Mouse (Mus musculus) olfactory bulb, adult 2 months (tissue): ENCODE results near the gene Pdpn. TPM values are rescaled to one million over a fixed set of nuclear protein-coding genes. Genes with fewer than 3 reads are reported as not detected.

Experiments used
- H3K27ac ChIP-seq: fragments of 200-500 bp; 2 replicates; pipeline ENCODE4 v1.5.1; 2012; ENCODE audit warnings: low read depth, low read length; ENCODE audit not compliant: insufficient read depth
- H3K4me1 ChIP-seq: fragments of 200-500 bp; 2 replicates; pipeline ENCODE4 v1.6.1; 2012; ENCODE audit warnings: low read length; ENCODE audit not compliant: control insufficient read depth, insufficient read depth
- H3K4me3 ChIP-seq: fragments of 200-500 bp; 2 replicates; pipeline ENCODE4 v1.5.1; 2012; ENCODE audit warnings: mild to moderate bottlenecking, low read depth, low read length, moderate library complexity; ENCODE audit not compliant: insufficient read depth
- CTCF ChIP-seq: fragments of 200-500 bp; IDR thresholded peaks from 2 replicates; pipeline ENCODE4 v1.5.1; 2012; ENCODE audit warnings: low read depth, mild to moderate bottlenecking, low read length, moderate library complexity; ENCODE audit not compliant: insufficient read depth
- POLR2A ChIP-seq: fragments of 200-500 bp; IDR thresholded peaks from 2 replicates; pipeline ENCODE4 v1.6.1; 2012; ENCODE audit warnings: mild to moderate bottlenecking, low read depth, low read length, moderate library complexity; ENCODE audit not compliant: insufficient read depth
- WGBS: fragments of 180-500 bp; shearing (Covaris S2); methylation state at CpG from one replicate; pipeline ENCODE4 v1.1.7; 2018; 5-methylcytosine and 5-hydroxymethylcytosine counted together
- polyA plus RNA-seq: library from polyadenylated mRNA; stranded (reverse); fragments of >200 nt; gene quantifications from 2 replicates; pipeline ENCODE4 v1.2.4, GENCODE M21; 2012; ENCODE audit warnings: low replicate concordance; ENCODE audit not compliant: missing spikeins, insufficient read depth, insufficient read length

The Pdpn gene
- polyA plus RNA-seq, 1 experiment, result not detected

DNA sequence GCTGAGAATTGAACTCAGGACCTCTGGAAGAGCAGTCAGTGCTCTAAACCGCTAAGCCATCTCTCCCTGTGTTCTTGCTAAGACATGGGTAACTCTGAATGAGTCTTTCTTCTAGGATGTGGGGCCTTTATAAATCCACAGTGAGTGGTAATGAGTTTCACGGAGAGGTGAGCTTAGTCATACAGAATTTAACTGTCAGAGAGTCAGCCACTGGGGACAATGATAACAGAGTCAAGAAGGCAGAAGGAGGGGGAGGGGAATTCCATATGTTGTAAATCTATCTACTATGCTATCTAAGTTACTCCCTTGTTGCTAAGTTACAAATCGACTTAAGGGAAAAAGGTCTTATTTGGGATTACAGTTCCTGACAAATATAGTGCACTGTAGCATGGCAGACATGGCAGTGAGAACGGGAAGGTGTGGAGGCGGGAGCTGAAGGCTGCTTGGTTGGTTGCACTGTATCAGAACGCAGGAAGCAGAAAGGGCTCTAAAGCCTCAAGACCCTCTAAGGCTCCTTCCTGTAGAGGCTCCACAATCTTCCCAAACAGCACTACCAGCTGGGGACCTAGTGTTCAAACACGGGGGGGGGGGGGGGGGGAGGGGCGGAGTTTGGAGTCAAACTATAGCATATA lies 39.5 kb downstream of the Pdpn start:
- TF ChIP-seq CTCF (no peak), POLR2A (no peak)
- Histone ChIP-seq H3K4me3 (no peak overlapping the region), H3K27ac (no peak overlapping the region), H3K4me1 (no peaks in the 10 kb centered on the region)
- 43% methylated on average over 8 of the region's 8 CpGs for WGBS

DNA sequence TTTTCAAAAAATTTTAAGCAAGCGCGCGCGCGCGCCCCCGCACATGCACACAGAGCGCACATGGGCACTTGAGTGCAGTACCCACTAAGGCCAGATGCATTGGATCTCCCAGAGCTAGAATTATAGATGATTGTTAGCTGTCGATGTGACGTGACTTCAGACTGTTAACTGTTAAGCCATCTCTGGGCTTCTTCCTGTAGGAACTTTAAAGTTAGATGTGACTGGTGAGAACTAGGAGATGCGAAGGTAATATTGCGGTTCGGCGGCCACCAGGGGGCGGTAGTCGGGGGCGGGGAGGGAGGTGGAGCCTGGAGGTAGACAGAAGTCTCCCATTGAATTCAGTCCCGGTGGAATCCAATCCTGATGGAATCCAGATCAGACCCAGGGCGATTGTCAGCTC lies 40.8 kb downstream of the Pdpn start:
- TF ChIP-seq POLR2A (no peak), CTCF (peak; percentile 47; the same call in 1 of the 2 replicates)
- 39% methylated on average over 19 of the region's 19 CpGs for WGBS
- H3K27ac ChIP-seq, result no peak overlapping the region
- H3K4me1 ChIP-seq, result no peaks in the 10 kb centered on the region
- no peak overlapping the region for H3K4me3 ChIP-seq

DNA sequence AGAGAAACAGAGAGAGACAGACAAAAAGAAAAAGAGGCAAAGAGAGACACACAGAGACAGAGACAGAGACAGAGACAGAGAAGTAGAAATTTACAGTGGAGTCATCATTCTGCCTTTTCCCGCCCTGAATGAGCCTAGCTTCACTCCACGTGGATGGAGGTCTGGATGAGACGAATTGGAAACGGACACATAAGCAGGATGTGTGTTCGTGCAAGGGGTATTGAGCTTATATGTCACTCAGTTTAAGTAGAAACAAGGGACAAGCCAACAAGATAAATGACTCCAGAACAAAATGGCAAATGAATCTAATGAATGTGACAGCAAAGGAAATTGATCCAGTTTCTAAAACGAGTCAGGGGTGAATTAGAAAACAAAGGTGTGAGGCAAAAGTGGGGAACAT lies 41.4 kb downstream of the Pdpn start:
- TF ChIP-seq POLR2A (no peak), CTCF (no peak)
- 70% methylated on average over 6 of the region's 6 CpGs for WGBS
- no peaks in the 10 kb centered on the region for H3K4me1 ChIP-seq

GRCm38 (mm10) chr4:143255541-143255940 lies 43.8 kb downstream of the Pdpn start:
- 93% methylated on average over 8 of the region's 8 CpGs for WGBS
- TF ChIP-seq CTCF (no peak), POLR2A (no peak)
- Histone ChIP-seq H3K4me1 (no peaks in the 10 kb centered on the region), H3K4me3 (no peak overlapping the region), H3K27ac (no peak overlapping the region)

More for the DNA sequence above, 41.4 kb downstream of the Pdpn start:
- no peak overlapping the region for H3K4me3 ChIP-seq
- no peak overlapping the region for H3K27ac ChIP-seq

DNA sequence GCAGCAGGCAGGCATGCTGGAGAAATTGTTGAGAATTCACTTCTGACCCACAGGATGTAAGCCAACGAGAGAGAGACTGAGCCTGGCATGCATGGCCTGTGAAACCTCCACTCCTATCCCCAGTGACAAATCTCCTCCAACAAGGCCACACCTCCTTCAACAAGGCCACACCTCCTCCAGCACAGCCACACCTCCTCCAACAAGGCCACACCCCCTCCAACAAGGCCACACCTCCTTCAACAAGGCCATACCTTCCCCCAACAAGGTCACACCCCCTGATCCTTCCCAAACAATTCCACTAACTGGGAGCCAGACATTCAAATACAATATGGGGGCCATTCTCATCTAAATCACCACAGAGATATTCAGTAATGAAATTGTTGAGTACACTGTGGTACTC lies 46.0 kb downstream of the Pdpn start:
- Histone ChIP-seq H3K4me1 (no peaks in the 10 kb centered on the region), H3K27ac (no peak overlapping the region), H3K4me3 (no peak overlapping the region)
- TF ChIP-seq POLR2A (no peak), CTCF (no peak)
- WGBS, result 82% methylated on average over 1 of the region's 1 CpGs

DNA sequence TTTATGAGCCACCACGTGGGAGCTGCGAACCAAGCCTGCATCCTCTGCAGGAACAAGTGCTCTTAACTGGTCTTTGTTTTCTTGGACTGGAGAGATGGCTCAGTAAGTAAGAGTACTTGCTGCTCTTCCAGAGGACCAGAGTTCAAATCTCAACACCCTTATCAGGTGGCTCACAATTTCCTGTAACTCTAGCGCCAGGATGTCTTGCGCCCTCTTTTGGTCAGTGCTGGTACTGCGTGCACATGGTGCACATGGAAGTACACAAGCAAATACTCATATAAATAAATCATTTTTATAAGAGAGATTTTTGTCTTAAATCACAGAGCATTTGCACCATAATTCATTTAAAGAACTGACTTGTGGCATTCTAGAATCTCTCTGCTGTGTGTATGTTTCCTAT lies 51.3 kb downstream of the Pdpn start:
- Histone ChIP-seq H3K27ac (no peak overlapping the region), H3K4me1 (no peaks in the 10 kb centered on the region), H3K4me3 (no peak overlapping the region)
- 81% methylated on average over 5 of the region's 5 CpGs for WGBS
- TF ChIP-seq POLR2A (no peak), CTCF (no peak)

DNA sequence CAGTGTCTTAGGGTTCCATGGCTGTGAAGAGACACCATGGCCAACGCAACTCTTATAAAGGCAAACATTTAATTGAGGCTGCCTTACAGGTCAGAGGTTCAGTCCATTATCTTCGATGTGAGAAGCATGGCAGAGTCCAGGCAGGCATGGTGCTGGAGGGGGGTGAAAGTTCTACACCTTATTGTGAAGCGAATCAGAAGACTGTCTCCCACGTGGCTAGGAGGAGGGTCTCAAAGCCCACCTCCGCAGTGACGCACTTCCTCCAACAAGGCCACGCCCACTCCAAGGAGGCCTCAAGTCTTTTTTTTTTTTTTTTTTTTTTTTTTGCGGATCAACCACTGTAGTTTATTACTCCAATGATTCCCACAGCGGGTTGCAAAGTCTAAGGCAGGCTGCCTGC lies 58.1 kb downstream of the Pdpn start:
- 81% methylated on average over 9 of the region's 9 CpGs for WGBS
- Histone ChIP-seq H3K4me1 (no peaks in the 10 kb centered on the region), H3K27ac (no peak overlapping the region), H3K4me3 (no peak overlapping the region)
- TF ChIP-seq POLR2A (no peak), CTCF (no peak)

DNA sequence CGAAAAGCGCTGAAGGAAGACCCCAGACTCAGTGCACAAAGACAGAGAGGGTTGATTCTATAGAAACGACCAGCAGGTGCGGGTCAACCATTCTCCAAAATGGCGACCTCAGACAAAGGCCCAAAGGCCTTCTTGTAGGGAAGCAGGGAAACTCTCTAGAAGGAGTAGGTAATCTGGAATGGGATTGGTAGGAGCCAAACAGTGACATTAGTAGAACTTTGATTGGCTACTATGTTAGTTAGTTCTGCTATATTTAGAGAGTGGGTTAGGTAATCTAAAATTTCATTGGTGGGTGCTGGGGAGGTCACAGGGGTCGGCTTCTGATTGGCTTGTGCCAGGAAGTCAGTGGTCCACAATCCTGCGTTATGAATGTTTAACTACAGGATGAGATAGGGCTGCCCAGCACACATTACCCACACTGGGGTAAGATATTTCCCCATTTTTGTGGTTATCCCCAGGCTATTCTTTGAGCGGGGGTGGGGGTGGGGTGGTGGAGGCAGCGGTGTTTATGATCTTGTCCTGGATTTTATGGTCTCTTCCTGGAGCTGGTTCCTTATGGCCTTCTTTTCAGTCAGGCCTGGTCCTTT lies 59.7 kb downstream of the Pdpn start:
- Histone ChIP-seq H3K27ac (no peak overlapping the region), H3K4me3 (no peak overlapping the region), H3K4me1 (no peaks in the 10 kb centered on the region)
- no peak for TF ChIP-seq POLR2A
- no peak for TF ChIP-seq CTCF
- WGBS, result 94% methylated on average over 9 of the region's 9 CpGs

DNA sequence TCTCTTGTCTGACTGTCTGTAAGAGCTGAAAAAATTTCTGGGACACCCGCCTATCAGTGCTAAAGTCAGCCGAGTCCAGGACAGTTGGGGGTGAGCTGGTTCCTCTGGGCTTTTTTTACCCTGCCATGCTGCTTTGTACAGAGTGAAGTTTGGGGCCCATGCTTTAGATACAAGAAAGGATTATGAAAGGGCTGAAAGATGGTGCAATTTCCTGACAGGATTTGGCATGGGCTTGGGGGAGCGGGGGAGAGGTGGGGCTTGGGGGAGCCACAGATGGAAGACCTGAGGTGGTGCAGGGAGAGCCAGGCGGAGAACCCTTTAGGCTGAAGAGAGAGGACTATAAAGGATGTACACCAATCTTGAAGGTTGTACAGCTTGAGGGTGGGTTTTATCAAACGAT lies 60.2 kb downstream of the Pdpn start:
- 91% methylated on average over 5 of the region's 5 CpGs for WGBS
- no peak for TF ChIP-seq CTCF
- TF ChIP-seq POLR2A, result no peak
- no peak overlapping the region for H3K4me3 ChIP-seq
- no peaks in the 10 kb centered on the region for H3K4me1 ChIP-seq
- no peak overlapping the region for H3K27ac ChIP-seq
